Mouse (Mus musculus) heart, adult 18-20 months (tissue): ENCODE data around the gene A930033H14Rik. TPM values are rescaled to one million over a fixed set of nuclear protein-coding genes. Genes with fewer than 3 reads are reported as not detected.

ENCODE experiments used
- DNase-seq, 2 experiments: peaks; one replicate each; pipeline ENCODE4 v3.0.0; 2021 to 2022; ENCODE audit warnings: mixed read lengths in 1 of 2
- long read RNA-seq, 2 experiments: library from polyadenylated mRNA; stranded (forward); transcript quantifications; one replicate each; pipeline ENCODE4 v2.0.0; 2021
- total RNA-seq, 2 experiments: library from RNA; stranded (reverse); gene quantifications; 2 replicates each; pipeline ENCODE4 v1.2.3; 2021

The A930033H14Rik gene
- total RNA-seq: under 1 TPM; 0.72 to 0.85 TPM
- long read RNA-seq, experiment 1, partial matches to known transcripts: 0 of 1 reads
- long read RNA-seq, experiment 1, other reads (novel, unspliced or antisense): 1 of 1 reads
- long read RNA-seq, experiment 2: 0 reads

- DNase-seq: peak; percentile 89 to 93
Measured at GRCm38 (mm10) chr10:69212542-69213440, at the start of gene A930033H14Rik. Gene A930033H14Rik, minus strand, starts transcription at chr10:69213098.

GRCm38 (mm10) chr10:69259929-69260328, 47.0 kb upstream of the A930033H14Rik start:
- DNase-seq: peak; percentile 50 to 76

GRCm38 (mm10) chr10:69259161-69259560, 46.3 kb upstream of the A930033H14Rik start:
- DNase-seq: no peak

GRCm38 (mm10) chr10:69258588-69258987, 45.7 kb upstream of the A930033H14Rik start:
- peak; percentile 81 to 87 for DNase-seq

- no peak for DNase-seq
Measured at GRCm38 (mm10) chr10:69257592-69258133, 44.8 kb upstream of the A930033H14Rik start.

GRCm38 (mm10) chr10:69255594-69255993, 42.7 kb upstream of the A930033H14Rik start:
- DNase-seq: no peak

- peak; percentile 75 to 91 for DNase-seq
Measured at GRCm38 (mm10) chr10:69254390-69254847, 41.5 kb upstream of the A930033H14Rik start.

- DNase-seq: no peak
Measured at GRCm38 (mm10) chr10:69253686-69254080, 40.8 kb upstream of the A930033H14Rik start.

- DNase-seq: peak; percentile 67 to 76
Measured at GRCm38 (mm10) chr10:69253075-69253685, 40.3 kb upstream of the A930033H14Rik start.

GRCm38 (mm10) chr10:69252112-69253074, 39.5 kb upstream of the A930033H14Rik start:
- DNase-seq: peak in 1 of 2 experiments; percentile 43

GRCm38 (mm10) chr10:69251254-69251653, 38.4 kb upstream of the A930033H14Rik start:
- DNase-seq: no peak

- DNase-seq: no peak
Measured at GRCm38 (mm10) chr10:69248261-69249160, 35.6 kb upstream of the A930033H14Rik start.

- DNase-seq: peak in 1 of 2 experiments; percentile 28
Measured at GRCm38 (mm10) chr10:69247311-69248033, 34.6 kb upstream of the A930033H14Rik start.

GRCm38 (mm10) chr10:69246762-69247161, 33.9 kb upstream of the A930033H14Rik start:
- peak; percentile 41 to 55 for DNase-seq

- peak in 1 of 2 experiments; percentile 37 for DNase-seq
Measured at GRCm38 (mm10) chr10:69245906-69246668, 33.2 kb upstream of the A930033H14Rik start.

- no peak for DNase-seq
Measured at GRCm38 (mm10) chr10:69245151-69245550, 32.3 kb upstream of the A930033H14Rik start.

- peak; percentile 71 to 78 for DNase-seq
Measured at GRCm38 (mm10) chr10:69240530-69240929, 27.6 kb upstream of the A930033H14Rik start.

- no peak for DNase-seq
Measured at GRCm38 (mm10) chr10:69238311-69238710, 25.4 kb upstream of the A930033H14Rik start.

GRCm38 (mm10) chr10:69237781-69238180, 24.9 kb upstream of the A930033H14Rik start:
- DNase-seq: no peak
